Mouse (Mus musculus) cortical plate, adult 2 months (tissue): ENCODE results near the gene Sephs2.

Experiments used
- CTCF ChIP-seq: fragments of 200-500 bp; IDR thresholded peaks from 2 replicates; pipeline ENCODE4 v1.5.1; 2011; ENCODE audit warnings: mild to moderate bottlenecking, control low read depth, low read length; ENCODE audit not compliant: insufficient read depth; ENCODE audit errors: extremely low read depth
- POLR2A ChIP-seq: fragments of 200-500 bp; IDR thresholded peaks from 2 replicates; pipeline ENCODE4 v1.6.1; 2011; ENCODE audit warnings: mild to moderate bottlenecking, low read length, control low read depth; ENCODE audit not compliant: insufficient read depth; ENCODE audit errors: extremely low read depth

- TF ChIP-seq POLR2A (no peak), CTCF (no peak)
Observed at GRCm38 (mm10) chr7:127244658-127245510, 29.0 kb downstream of the Sephs2 start.
